Mouse (Mus musculus) left cerebral cortex, postnatal 10 days (tissue): ENCODE results near the gene Eef2kmt. TPM values are rescaled to one million over a fixed set of nuclear protein-coding genes. Genes with fewer than 3 reads are reported as not detected.

ENCODE experiments used
- DNase-seq, 2 experiments: peaks; one replicate each; pipeline ENCODE4 v3.0.0; 2021 to 2022; ENCODE audit warnings: low spot score in 2 of 2, mixed read lengths in 1 of 2; ENCODE audit errors: extremely low spot score in 1 of 2
- intact Hi-C: fragments of 180-260 bp; cut with DNase I; formaldehyde crosslinking; loops from one replicate; pipeline ENCODE4 v1.15.1; 2025
- total RNA-seq, 2 experiments: library from RNA; stranded (reverse); gene quantifications; 2 replicates each; pipeline ENCODE4 v1.2.3; 2021

The Eef2kmt gene
- 1 to 10 TPM; 2.6 to 4.2 TPM for total RNA-seq

DNA sequence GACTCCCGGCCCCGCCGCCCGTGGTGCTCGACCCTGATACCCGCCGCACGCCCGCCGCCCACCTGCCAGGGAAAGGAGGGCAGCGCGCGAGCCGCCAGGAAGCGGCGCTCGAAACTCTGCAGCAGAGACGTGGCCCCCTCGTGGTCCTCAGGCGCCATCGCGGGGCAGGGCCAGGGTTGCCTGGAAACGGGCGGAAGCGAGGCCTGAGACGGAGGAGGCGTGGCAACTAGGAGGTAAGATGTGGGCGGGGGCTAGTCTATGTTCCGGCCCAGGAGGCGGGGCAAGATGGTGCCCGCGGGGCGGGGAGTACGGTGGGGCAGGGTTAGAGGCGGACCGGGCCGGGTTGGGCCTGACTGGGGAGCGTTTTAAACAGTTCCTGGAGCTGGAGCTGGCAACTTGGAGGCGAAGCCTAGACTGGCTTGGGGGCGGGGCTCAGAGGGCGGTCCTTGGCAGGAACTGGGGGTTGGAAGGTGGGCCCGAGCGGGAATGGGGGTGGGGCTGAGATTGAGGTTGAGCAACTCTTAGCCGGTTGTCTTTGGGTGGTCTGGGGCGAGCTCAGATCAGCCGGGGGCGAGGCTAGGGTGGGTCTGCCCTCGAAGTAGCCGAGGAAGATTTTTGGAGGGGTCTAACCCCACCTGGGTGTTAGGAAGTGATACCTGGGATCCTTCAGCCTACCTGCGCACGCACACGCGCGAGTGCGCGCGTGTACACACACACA is at the start of gene Eef2kmt:
Eef2kmt (minus strand) TSS at position 205 of the 718 bp plus-strand sequence.
- DNase-seq, result peak; percentile 97 to 99
- intact Hi-C loops, result no loop called here

- intact Hi-C loops, result no loop called here
- no peak for DNase-seq
Measured at GRCm38 (mm10) chr16:5295238-5295637, 39.5 kb upstream of the Eef2kmt start.

- no peak for DNase-seq
- intact Hi-C loops, result no loop called here
Measured at GRCm38 (mm10) chr16:5285376-5285775, 29.6 kb upstream of the Eef2kmt start.

GRCm38 (mm10) chr16:5282686-5283085 is 26.9 kb upstream of the Eef2kmt start:
- no peak for DNase-seq
- intact Hi-C loops, result no loop called here

- intact Hi-C loops, result no loop called here
- DNase-seq, result no peak
Measured at GRCm38 (mm10) chr16:5279571-5280222, 23.9 kb upstream of the Eef2kmt start.

GRCm38 (mm10) chr16:5272371-5272770 is 16.6 kb upstream of the Eef2kmt start:
- no peak for DNase-seq
- intact Hi-C loops, result no loop called here

DNA sequence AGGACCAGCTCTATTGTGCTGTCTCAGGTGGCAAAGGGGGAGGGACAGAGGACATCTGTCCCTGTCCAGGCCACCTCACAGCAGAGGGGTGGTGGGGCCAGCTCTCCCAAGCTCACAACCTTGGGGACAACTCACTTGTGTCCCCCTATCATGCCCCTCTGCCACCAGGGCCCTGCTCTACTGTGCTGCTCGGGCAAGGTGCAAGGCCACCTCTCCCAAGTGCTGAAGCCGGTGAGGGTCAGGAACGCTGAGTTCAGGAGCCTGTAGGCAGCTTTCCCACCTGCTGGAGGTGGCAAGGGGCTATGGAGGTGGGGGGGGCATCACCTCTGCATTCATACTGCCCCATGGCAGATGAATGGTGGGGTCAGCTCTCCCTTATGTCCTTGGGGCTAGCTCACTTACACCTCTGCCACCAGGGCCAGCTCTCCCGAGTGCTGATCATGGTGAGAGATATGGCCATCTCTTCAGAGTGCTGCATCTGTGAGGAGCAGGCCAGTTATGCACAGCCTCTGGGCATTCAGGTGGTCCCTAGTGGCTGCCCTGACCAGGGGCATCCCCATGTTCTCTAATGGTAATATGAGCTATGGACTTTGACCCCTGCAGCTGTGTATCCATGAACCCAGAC is 15.7 kb upstream of the Eef2kmt start:
- no peak for DNase-seq
- intact Hi-C loops, result no loop called here

DNA sequence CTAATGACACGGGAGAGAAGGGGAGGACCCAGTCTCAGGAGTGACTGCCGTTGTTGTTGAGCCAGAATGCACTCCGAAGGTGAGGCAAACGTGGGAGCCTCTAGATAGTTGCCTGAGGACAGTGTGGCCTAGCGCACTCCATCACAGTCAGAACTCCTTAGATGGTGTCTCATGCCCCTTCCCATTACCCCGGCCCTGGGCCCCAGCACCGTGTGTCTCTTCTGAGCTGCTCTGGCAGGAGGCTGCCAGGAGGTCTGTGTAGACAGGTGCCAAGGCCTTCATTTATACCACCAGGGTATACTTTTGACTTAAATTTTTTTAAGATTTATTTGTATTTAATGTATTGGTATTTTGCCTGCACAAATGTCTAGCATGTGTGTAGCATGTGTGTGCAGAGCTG is 8.1 kb upstream of the Eef2kmt start:
- intact Hi-C loops, result no loop called here
- no peak for DNase-seq

- intact Hi-C loops, result no loop called here
- no peak for DNase-seq
Measured at GRCm38 (mm10) chr16:5263156-5263555, 7.4 kb upstream of the Eef2kmt start.

GRCm38 (mm10) chr16:5255081-5255740 is 572 bp downstream of the Eef2kmt start:
- intact Hi-C loops, result no loop called here
- DNase-seq, result no peak

- intact Hi-C loops, result no loop called here
- peak; percentile 46 to 86 for DNase-seq
Measured at GRCm38 (mm10) chr16:5254346-5255025, 1.3 kb downstream of the Eef2kmt start.

DNA sequence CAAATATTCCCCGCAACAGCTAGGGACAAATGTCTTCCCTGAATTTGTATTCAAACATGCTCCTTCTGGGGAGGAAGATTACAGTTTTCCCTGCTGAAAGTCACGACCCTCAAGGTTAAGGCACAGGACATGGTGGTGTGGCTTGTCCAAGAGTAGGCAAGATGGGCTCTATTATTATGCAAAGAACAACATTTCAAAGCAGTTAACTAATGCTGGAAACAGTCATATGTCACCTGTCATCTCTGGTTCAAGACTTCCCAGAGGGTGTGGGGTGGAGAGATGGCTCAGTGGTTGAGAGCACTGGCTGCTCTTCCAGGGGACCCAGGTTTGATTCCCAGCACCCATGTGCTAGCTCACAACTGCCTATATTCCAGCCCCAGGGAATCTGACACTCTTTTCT is 3.5 kb downstream of the Eef2kmt start:
- intact Hi-C loops, result no loop called here
- DNase-seq, result no peak

- no peak for DNase-seq
- intact Hi-C loops, result no loop called here
Measured at GRCm38 (mm10) chr16:5250891-5251290, 4.9 kb downstream of the Eef2kmt start.

DNA sequence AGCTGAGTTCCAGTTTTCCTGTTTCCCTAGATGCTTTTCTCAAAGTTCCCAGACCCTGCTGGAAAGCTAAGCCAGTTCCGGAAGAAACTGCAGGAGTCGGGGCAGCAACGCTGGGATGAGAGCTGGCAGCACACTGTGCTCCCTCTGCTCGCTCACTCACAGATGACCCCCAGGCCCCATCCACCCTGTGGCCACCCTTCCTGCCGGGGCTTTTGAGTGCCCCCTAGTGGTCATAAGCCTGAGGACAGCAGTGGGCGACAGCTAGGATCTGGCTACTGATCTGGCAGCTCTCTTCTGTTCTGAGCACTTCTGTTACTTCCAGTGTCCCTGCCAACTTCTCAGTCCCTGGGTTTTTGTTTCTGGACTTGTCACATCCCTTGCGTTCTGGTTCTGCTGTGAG is 11.4 kb downstream of the Eef2kmt start:
- intact Hi-C loops, result loop anchor here (5.0 kb wide), 1 partner anchor 42 kb away; the partner anchor contains the start of gene Nagpa

GRCm38 (mm10) chr16:5242882-5243281 is 12.9 kb downstream of the Eef2kmt start:
- intact Hi-C loops, result loop anchor here (5.0 kb wide), 1 partner anchor 41 kb away; the partner anchor contains the start of gene Nagpa
- DNase-seq, result no peak

More for the DNA sequence above, 11.4 kb downstream of the Eef2kmt start:
- peak in 1 of 2 experiments; percentile 80 for DNase-seq

DNA sequence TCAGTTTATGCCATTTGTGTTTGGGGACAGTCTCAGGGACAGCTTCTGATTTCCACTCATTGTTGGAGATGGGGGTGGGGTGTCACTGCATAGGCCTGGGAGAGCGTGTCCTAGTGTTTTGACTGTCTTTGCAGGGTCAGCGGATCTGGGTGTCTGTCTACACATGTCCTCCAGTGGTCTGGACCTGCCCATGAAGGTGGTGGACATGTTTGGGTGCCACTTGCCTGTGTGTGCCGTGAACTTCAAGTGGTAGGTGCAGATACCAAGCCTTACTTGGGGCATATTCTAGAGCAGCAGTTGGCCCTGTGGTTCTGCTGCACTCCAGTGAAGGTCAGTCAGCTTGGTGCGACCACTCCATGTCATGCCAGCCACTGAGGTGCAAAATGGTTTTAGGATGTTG is 13.4 kb downstream of the Eef2kmt start:
- intact Hi-C loops, result loop anchor here (5.0 kb wide), 1 partner anchor 40 kb away; the partner anchor contains the start of gene Nagpa
- no peak for DNase-seq

- DNase-seq, result peak; percentile 90 to 97
- intact Hi-C loops, result no loop called here
Measured at GRCm38 (mm10) chr16:5233418-5234313, 22.1 kb downstream of the Eef2kmt start, which contains the start of gene Alg1. TSS of gene Alg1 (plus strand) at chr16:5233621.

DNA sequence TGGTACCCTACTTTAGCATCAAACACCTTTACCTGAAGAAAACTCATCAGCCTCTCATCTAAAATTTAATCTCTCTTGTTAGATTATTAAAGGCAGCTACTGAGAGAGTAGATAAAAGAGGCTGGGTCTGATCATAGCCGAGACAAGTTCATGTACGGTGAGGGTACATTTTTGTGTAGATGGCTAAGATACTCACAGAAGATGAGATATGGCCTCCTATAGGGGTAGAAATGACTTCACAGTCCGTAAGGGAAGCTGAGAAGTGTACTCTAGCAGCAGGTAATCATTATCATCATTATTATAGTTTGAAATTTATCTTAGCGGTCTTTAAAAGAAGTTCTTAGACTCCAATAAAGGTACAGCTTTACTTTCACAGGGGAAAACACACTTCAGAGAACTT is 22.8 kb downstream of the Eef2kmt start:
- intact Hi-C loops, result no loop called here
- DNase-seq, result no peak
